Mouse (Mus musculus) large intestine, adult 2 months (tissue): ENCODE data around the gene Cadps. TPM values are rescaled to one million over a fixed set of nuclear protein-coding genes. Genes with fewer than 3 reads are reported as not detected.

Experiments used
- DNase-seq: peaks from one replicate; pipeline ENCODE4 v3.0.0-alpha.2; 2012; ENCODE audit warnings: low read depth, low spot score
- WGBS: fragments of 180-500 bp; shearing (Covaris S2); methylation state at CpG from one replicate; pipeline ENCODE4 v1.1.7; 2018; 5-methylcytosine and 5-hydroxymethylcytosine counted together
- polyA plus RNA-seq: library from polyadenylated mRNA; depleted of rRNA; stranded (reverse); fragments of >200 nt; gene quantifications from 2 replicates; pipeline ENCODE4 v1.2.3, GENCODE M21; 2012

Gene Cadps
- polyA plus RNA-seq, 1 experiment = 0.77 TPM

- 44% methylated on average over 2 of the region's 2 CpGs for WGBS
- DNase-seq = no peak
These were observed 281.1 kb downstream of the Cadps start for GRCm38 (mm10) chr14:12541733-12542132.

- 83% methylated on average over 5 of the region's 5 CpGs for whole genome bisulfite sequencing
- DNase-seq = no peak
These were observed 283.8 kb downstream of the Cadps start for GRCm38 (mm10) chr14:12539071-12539470.

DNA sequence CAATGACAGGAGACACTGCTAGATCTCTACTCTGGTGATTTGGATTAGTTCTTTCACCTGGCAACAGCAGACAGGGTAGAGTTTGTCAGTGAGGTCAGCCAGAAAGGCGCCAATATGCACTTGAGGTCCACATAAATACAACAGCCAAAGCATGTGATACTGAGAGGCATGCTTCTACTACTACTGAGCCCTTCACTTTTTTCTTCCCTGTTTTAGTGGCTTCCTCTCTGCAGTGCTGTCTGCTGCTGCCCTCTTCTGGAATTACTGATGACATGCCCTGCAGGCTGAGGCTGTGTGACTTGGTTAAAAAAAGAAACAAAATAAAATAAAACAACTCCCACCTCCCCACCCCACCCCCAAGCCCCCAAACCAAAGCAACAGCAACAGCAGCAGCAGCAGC is 291.8 kb downstream of the Cadps start:
- no peak for DNase-seq
- WGBS = 22% methylated on average over 1 of the region's 1 CpGs

- no peak for DNase-seq
- WGBS = 54% methylated on average over 3 of the region's 3 CpGs
These were observed 292.3 kb downstream of the Cadps start for GRCm38 (mm10) chr14:12530554-12530953.

- no peak for DNase-seq
These were observed 292.8 kb downstream of the Cadps start for GRCm38 (mm10) chr14:12529961-12530542.

GRCm38 (mm10) chr14:12527296-12527695 is 295.6 kb downstream of the Cadps start:
- WGBS = 77% methylated on average over 5 of the region's 5 CpGs
- no peak for DNase-seq

More at GRCm38 (mm10) chr14:12529961-12530542, 292.8 kb downstream of the Cadps start:
- whole genome bisulfite sequencing = 12% methylated on average over 11 of the region's 11 CpGs

DNA sequence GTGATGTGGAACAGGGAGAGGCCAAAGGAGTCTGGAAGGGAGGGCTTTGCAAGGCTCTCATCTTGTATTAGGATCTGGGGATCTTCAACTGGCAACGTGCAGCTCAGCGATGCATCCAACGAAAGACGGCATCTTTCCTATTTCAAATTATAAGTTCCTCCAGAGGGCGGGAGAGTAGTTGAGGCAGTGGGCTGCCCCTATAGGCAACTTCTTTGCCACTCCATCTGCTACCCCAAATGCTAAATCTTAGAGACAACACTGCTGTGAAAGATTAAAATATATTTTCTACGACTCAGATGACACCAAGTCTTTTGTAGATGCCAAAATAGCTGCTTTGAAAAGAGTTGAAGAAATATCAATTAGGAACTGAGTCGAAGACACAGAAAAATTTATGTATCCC is 315.9 kb downstream of the Cadps start:
- DNase-seq = no peak
- 88% methylated on average over 7 of the region's 7 CpGs for WGBS

DNA sequence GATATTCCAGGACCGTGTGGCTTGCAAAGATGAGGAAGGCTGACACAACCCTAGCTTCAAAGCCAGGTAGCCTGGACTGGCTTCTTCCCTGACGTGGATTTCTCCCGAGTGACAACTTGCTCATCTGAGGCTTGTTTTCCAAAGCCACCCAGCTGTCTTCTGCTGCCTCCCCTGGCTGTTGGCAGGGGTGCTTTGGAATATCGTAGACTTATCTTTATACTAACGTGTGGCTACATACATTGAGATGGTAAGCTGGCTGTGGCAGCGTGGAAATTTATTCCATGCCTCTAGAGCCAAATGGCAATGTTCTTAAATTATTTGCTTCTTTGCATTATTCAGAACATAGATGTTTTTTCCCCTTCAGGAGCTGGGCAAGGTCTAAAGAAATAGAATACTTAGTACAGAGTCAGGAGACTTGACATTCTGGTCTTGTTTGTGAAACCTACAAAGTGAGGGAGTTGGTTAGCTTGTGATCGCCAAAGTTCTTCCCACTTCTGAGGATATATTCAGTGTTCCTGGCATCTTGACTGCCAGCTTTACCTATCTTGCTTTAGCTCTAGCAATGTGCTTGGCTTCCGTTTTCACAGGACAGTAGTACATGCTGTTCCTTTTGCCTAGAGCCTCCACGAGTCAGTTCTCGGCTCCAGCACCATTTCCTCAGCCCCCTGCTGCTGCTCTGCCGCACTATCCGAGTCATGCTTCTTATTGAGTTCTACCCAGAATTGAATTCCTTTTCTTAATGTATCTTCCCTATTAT is 318.5 kb downstream of the Cadps start:
- 78% methylated on average over 12 of the region's 12 CpGs for WGBS
- DNase-seq = no peak

- DNase-seq = no peak
- 78% methylated on average over 4 of the region's 4 CpGs for WGBS
These were observed 360.7 kb downstream of the Cadps start for GRCm38 (mm10) chr14:12462206-12462605.

- DNase-seq = no peak
- 66% methylated on average over 7 of the region's 7 CpGs for WGBS
These were observed 363.2 kb downstream of the Cadps start for GRCm38 (mm10) chr14:12459700-12460099.

GRCm38 (mm10) chr14:12455064-12455591 is 367.8 kb downstream of the Cadps start:
- 80% methylated on average over 8 of the region's 8 CpGs for WGBS
- DNase-seq = no peak

DNA sequence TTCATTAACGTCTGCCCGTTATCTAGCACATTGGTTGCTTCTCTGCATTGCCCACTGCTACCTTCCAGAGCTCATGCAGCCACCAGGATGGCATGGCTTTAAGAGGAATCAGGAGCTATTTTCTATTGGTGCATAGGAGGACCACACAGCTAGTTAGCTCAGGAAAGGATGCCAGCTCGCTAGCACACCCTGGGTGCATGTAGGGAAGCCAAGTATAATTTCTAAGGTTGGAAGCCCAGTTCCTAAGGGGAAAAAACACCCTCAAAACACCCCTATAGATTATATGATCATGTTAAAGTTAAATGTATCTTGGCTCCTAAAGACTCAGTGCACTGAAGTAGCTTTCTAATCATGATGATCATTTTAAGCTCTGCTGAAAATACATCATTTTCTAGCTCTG is 372.1 kb downstream of the Cadps start:
- 54% methylated on average over 3 of the region's 3 CpGs for WGBS
- DNase-seq = no peak

DNA sequence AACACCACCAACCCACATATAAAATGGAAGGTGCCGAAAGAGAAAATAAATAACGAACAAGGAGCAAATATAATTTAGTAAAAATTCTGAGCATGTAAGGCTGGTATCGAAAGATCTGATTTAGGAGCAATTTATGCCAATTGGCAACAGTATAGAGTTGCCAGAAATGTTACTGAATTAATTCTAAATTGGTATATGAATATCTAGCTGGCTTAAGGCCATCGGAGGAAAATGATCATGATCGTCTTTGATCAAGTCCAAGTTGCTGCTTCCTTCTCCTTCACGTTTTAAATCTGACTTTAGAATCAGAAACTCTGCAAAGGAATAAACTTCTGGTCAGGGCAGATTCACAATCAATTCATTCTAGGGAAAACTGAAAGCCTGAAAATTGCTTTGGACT is 374.0 kb downstream of the Cadps start:
- no peak for DNase-seq
- 90% methylated on average over 6 of the region's 6 CpGs for WGBS

- no peak for DNase-seq
- 62% methylated on average over 2 of the region's 2 CpGs for WGBS
These were observed 381.9 kb downstream of the Cadps start for GRCm38 (mm10) chr14:12441019-12441418.

- WGBS = 84% methylated on average over 4 of the region's 4 CpGs
- DNase-seq = no peak
These were observed 384.9 kb downstream of the Cadps start for GRCm38 (mm10) chr14:12437976-12438375.

- 69% methylated on average over 7 of the region's 7 CpGs for WGBS
- no peak for DNase-seq
These were observed 385.5 kb downstream of the Cadps start for GRCm38 (mm10) chr14:12437422-12437821.

DNA sequence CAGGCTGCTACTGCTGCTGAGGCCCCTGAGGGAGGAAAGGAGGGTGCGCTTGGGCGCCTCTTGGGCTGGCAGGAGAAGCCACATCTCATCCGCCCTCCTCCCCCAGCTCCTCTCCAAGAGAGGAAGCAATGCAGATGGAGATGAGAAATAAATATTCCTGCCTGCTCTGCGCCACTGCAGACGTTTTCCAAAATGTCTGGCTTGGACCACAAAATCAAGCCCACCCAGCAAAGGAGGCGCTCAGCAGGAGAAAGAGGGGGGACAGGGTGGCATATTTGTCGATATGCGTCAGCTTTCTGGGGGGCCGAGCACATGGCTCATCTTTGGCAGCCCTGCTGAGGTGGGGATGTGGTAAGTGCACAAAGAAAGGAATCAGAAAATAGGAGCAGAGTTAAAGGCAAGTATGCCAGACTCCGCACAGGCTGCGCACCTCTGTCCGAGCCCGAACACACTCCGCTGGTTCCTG is 385.9 kb downstream of the Cadps start:
- 81% methylated on average over 14 of the region's 14 CpGs for WGBS

DNA sequence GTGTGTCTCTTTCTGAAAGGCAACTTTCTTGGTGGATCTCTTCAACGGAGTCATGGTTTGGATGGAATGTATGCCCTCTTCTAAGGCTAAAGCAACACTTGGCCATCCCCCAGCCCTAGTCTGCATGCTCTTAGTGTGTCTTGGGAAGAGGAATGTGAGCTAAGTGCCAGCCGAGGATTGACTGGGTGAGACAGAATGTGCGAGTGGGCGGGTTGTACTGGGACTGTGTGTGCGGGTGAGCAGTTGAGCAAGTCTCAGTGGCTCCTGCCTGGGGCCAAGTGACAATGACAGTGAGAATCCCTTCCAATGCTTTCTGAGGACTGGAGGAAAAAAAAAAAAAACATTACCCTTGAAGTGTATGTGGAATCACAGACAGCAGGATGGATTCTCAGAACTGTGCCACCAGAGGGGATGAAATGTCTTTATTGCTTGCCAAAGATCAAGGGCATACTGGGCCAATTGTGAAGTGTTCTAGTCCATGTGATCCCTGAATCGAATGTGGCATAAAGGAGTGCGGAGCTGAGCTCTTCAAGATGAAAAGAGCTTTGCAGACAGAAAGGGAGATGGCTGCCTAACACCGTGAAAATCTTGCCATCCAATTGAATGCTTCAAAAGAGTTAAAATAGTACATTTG is 394.7 kb downstream of the Cadps start:
- 74% methylated on average over 8 of the region's 8 CpGs for WGBS
- no peak for DNase-seq

More for the DNA sequence above, 385.9 kb downstream of the Cadps start:
- DNase-seq = no peak

DNA sequence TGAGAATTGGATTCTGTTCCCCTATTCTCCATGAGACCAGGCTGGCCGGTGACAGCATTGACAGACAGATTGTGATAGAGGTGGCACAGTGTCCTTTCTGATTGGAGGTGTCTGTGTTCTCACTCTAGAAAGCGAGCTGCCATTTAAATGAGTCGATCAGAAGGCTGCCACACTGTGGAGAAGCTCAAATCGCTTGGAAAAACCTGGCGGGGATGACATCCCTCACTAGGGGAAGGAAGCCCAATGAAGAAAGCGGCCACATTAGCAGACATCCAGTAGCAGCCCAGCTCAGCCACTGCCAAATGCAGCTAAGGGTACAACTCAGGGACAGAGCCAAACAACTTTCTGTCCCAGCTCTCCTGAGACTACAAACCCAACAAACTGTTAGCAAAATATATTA is 397.6 kb downstream of the Cadps start:
- DNase-seq = no peak
- 72% methylated on average over 6 of the region's 6 CpGs for WGBS

GRCm38 (mm10) chr14:12410276-12410675 is 412.6 kb downstream of the Cadps start:
- no peak for DNase-seq
- WGBS = 85% methylated on average over 12 of the region's 12 CpGs

GRCm38 (mm10) chr14:12409811-12410210 is 413.1 kb downstream of the Cadps start:
- DNase-seq = no peak
- WGBS = 65% methylated on average over 3 of the region's 3 CpGs
